Mouse (Mus musculus) embryonic facial prominence, embryonic 10.5 days (tissue): ENCODE results near the gene Zfp952. TPM values are rescaled to one million over a fixed set of nuclear protein-coding genes. Genes with fewer than 3 reads are reported as not detected.
"Not testable (repeated sequence)": the region's sequence is repeated elsewhere in the genome, so short reads cannot be mapped to it uniquely, and the experiment has no call there.

ENCODE experiments used
- DNase-seq: peaks from one replicate; pipeline ENCODE4 v3.0.0-alpha.2; 2017; ENCODE audit warnings: low spot score
- H3K27ac ChIP-seq: fragments of 300-500 bp; sonication (generic); replicated peaks from 2 replicates; pipeline ENCODE4 v1.5.1; 2016; ENCODE audit warnings: mild to moderate bottlenecking
- H3K27me3 ChIP-seq: fragments of 300-500 bp; sonication (generic); replicated peaks from 2 replicates; pipeline ENCODE4 v1.6.1; 2016; ENCODE audit warnings: low read depth, mild to moderate bottlenecking; ENCODE audit not compliant: poor library complexity, severe bottlenecking
- H3K36me3 ChIP-seq: fragments of 300-500 bp; sonication (generic); replicated peaks from 2 replicates; pipeline ENCODE4 v1.6.1; 2016; ENCODE audit warnings: mild to moderate bottlenecking, moderate library complexity
- H3K4me1 ChIP-seq: fragments of 300-500 bp; sonication (generic); 2 replicates; pipeline ENCODE4 v1.6.1; 2016
- H3K4me3 ChIP-seq: fragments of 300-500 bp; sonication (generic); 2 replicates; pipeline ENCODE4 v1.5.1; 2016; ENCODE audit warnings: mild to moderate bottlenecking, moderate library complexity
- H3K9me3 ChIP-seq: fragments of 300-500 bp; sonication (generic); 2 replicates; pipeline ENCODE4 v1.6.1; 2016; ENCODE audit warnings: mild to moderate bottlenecking
- WGBS: fragments of 180-500 bp; shearing (Covaris S2); methylation state at CpG from one replicate; pipeline ENCODE4 v1.1.7; 2016; 5-methylcytosine and 5-hydroxymethylcytosine counted together
- polyA plus RNA-seq: library from polyadenylated mRNA; unstranded; fragments of >200 nt; fragmentation: Nextera tagmentation; extraction: Ambion mirVana; gene quantifications from 2 replicates; pipeline ENCODE4 v1.2.1, GENCODE M21; 2016

Zfp952 gene
- polyA plus RNA-seq, 1 experiment from 2014 or later: 13.3 TPM

GRCm38 (mm10) chr17:32991965-32992698 lies 797 bp upstream of the Zfp952 start:
- 71% methylated on average over 12 of the region's 12 CpGs for WGBS

DNA sequence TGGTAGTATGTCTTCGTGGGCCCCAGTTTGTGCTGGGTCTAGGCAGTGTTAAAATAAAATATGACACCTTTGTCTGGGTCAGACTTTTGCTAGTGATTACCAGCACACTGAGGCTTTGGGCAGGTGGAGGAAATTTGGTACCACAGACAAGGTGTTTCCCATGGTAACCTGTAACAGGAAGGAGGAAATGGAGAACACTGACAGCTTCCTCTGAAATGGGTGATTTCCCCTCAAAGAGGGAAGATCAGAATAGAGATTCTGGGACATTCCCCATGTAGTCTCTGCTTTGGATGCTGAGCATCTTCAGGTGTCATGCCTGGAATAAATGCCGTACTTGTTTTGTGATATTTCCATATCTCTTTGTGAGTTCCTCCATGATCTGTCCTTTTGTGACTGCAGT lies 5.6 kb downstream of the Zfp952 start:
- no peak overlapping the region for H3K27ac ChIP-seq
- peaks cover 80% of the 10 kb centered on the region for H3K36me3 ChIP-seq
- no peaks in the 10 kb centered on the region for H3K27me3 ChIP-seq
- no peak for DNase-seq
- 92% methylated on average over 2 of the region's 2 CpGs for WGBS
- peaks cover 6% of the 10 kb centered on the region for H3K4me1 ChIP-seq
- H3K4me3 ChIP-seq: no peak overlapping the region
- peaks cover 12% of the 10 kb centered on the region for H3K9me3 ChIP-seq

More at GRCm38 (mm10) chr17:32991965-32992698, 797 bp upstream of the Zfp952 start:
- no peak overlapping the region; the same call in 1 of the 2 replicates for H3K27ac ChIP-seq
- H3K27me3 ChIP-seq: no peaks in the 10 kb centered on the region
- H3K4me1 ChIP-seq: peaks cover 7% of the 10 kb centered on the region
- H3K36me3 ChIP-seq: peaks cover 28% of the 10 kb centered on the region
- H3K9me3 ChIP-seq: no peaks in the 10 kb centered on the region
- DNase-seq: no peak
- H3K4me3 ChIP-seq: peak overlapping the region; percentile 86

DNA sequence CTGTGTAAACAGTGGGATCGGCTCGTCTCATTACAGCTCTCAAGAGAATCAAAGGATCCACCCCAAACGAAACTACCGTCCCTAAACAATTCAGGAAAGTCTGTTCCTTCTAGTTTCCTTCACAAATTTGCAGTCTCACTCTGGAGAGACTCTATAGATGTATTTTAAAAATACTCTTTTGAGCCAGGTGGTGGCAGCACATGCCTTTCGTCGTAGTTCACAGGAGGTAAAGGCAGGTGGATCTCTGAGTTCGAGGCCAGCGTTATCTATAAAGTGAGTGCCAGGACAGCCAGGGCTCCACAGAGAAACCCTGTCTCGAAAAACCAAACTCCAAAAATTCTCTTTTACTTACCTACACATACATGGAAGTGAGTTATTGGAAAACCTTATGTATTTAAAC lies 15.4 kb downstream of the Zfp952 start:
- H3K4me1 ChIP-seq: no peaks in the 10 kb centered on the region
- H3K4me3 ChIP-seq: no peak overlapping the region
- H3K9me3 ChIP-seq: peaks cover 14% of the 10 kb centered on the region
- no peaks in the 10 kb centered on the region for H3K27me3 ChIP-seq
- WGBS: 48% methylated on average over 9 of the region's 9 CpGs
- DNase-seq: no peak
- H3K27ac ChIP-seq: no peak overlapping the region
- peaks cover 27% of the 10 kb centered on the region for H3K36me3 ChIP-seq

GRCm38 (mm10) chr17:33020434-33020833 lies 27.5 kb downstream of the Zfp952 start:
- not testable (repeated sequence) for DNase-seq, H3K4me3 ChIP-seq, H3K27ac ChIP-seq, H3K27me3 ChIP-seq, H3K4me1 ChIP-seq
- Histone ChIP-seq H3K36me3 (peaks cover 99% of the 10 kb centered on the region), H3K9me3 (peaks cover 86% of the 10 kb centered on the region)

- 13% methylated on average over 10 of the region's 10 CpGs for WGBS
- H3K4me1 ChIP-seq: no peaks in the 10 kb centered on the region
- peak overlapping the region; percentile 93 for H3K4me3 ChIP-seq
- peak overlapping the region; percentile 94 for H3K27ac ChIP-seq
- DNase-seq: no peak
- peaks cover 18% of the 10 kb centered on the region; the same call in 1 of the 2 replicates for H3K9me3 ChIP-seq
- no peaks in the 10 kb centered on the region for H3K27me3 ChIP-seq
- H3K36me3 ChIP-seq: peaks cover 35% of the 10 kb centered on the region
Measured at GRCm38 (mm10) chr17:33032376-33032775, 39.4 kb downstream of the Zfp952 start.

DNA sequence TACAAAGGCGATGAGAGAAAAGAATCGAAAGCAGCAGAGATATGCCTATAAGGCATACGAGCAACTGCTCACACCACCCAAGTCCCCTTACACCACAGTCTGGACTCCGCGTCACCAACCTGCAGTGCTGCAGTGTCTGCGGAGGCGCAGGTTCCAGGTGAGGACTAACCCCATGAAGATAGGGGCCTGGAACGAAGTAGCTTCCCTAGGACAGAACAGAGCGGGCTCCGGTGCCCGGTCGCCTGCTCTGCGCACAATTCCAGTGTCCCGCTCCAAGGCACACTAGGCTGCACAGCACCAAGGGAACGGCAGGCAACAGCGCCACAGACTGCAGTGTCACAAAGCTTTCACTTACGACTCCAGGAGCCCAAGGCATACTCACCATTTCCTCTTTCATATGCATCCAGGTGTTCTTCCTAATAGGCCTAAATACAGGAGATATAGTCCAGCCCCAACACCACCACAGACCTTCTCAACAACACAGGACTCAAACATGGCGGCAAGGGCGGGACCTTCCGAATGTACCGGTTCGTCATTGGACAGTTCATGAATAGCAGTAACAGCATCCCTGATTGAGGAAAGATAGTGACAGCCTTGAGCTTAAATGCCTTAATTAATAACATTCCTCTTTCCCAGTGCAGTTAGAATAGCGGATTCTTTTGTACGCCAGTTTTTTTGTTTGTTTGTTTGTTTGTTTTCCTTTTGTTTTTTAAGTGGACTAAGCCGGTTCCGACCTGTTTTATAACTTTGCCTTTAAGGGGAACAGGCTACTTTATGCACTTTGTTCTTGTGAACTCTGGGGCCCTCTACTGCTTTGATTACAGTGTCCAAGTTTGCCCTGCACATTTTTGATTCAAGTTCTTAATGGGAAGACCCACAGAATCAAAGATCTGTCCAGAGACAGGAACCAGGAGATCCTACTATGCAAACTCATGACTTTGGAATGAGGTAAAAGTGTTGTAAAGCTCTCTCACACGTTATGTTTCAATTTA lies 40.3 kb downstream of the Zfp952 start, which contains the start of gene Zfp763:
Gene Zfp763, minus strand, starts transcription at position 503 of the 992 bp plus-strand sequence.
- Histone ChIP-seq H3K27ac (peak within 1 kb of the TSS; percentile 94), H3K4me3 (peak within 1 kb of the TSS; percentile 93), H3K4me1 (no peaks in the 10 kb centered on the region), H3K27me3 (no peaks in the 10 kb centered on the region), H3K9me3 (peaks cover 11% of the 10 kb centered on the region; the same call in 1 of the 2 replicates), H3K36me3 (peaks cover 27% of the 10 kb centered on the region)
- peak; percentile 88 for DNase-seq
- 4% methylated on average over 27 of the region's 27 CpGs for WGBS

Other genes with a start within 250 kb of the Zfp952 start
- gene Zfp871, start 204.8 kb upstream of the Zfp952 start, polyA plus RNA-seq: 49.7 and 51.9 TPM in 2 replicates
- gene Zfp811, start 183.2 kb upstream of the Zfp952 start, polyA plus RNA-seq: 12.0 and 13.3 TPM in 2 replicates
- gene Zfp799, start 162.9 kb upstream of the Zfp952 start, polyA plus RNA-seq: 13.2 and 13.9 TPM in 2 replicates
- 7.1 and 8.7 TPM in 2 replicates for gene Zfp870, start 101.5 kb upstream of the Zfp952 start, polyA plus RNA-seq
- gene Cyp4f14, start 75.8 kb upstream of the Zfp952 start, polyA plus RNA-seq: not detected in 2 replicates
- 2.1 and 3.3 TPM in 2 replicates for gene Cyp4f13, start 45.7 kb upstream of the Zfp952 start, polyA plus RNA-seq
- 12.0 and 15.1 TPM in 2 replicates for gene Zfp472, start 27.3 kb upstream of the Zfp952 start, polyA plus RNA-seq
- gene Zfp763, start 40.3 kb downstream of the Zfp952 start, polyA plus RNA-seq: 15.3 and 18.4 TPM in 2 replicates
- not detected in 2 replicates for gene 4921501E09Rik, start 74.9 kb downstream of the Zfp952 start, polyA plus RNA-seq
- gene Zfp563, start 96.2 kb downstream of the Zfp952 start, polyA plus RNA-seq: 7.3 and 7.5 TPM in 2 replicates
- 0.04 TPM in 1 of 2 replicates, not detected in the other for gene Morc2b, start 146.6 kb downstream of the Zfp952 start, polyA plus RNA-seq
- gene Olfr55, start 175.3 kb downstream of the Zfp952 start, polyA plus RNA-seq: not detected in 2 replicates
- not detected in 2 replicates for gene Olfr239, start 198.2 kb downstream of the Zfp952 start, polyA plus RNA-seq
- not detected in 2 replicates for gene Olfr1564, start 228.6 kb downstream of the Zfp952 start, polyA plus RNA-seq